Mouse (Mus musculus) NIH3T3 (cell line): Measurements from ENCODE around the gene Krt87.
A peak's percentile ranks its signal among the peaks of the same experiment; 100 is the strongest.

Source experiments
- DNase-seq: peaks from one replicate; pipeline ENCODE4 v3.0.0-alpha.2; 2012; ENCODE audit warnings: low read depth

The Krt87 gene

GRCm38 (mm10) chr15:101418950-101419349 is 19.7 kb downstream of the Krt87 start:
- DNase-seq = peak; percentile 54

- DNase-seq = no peak
Observed at GRCm38 (mm10) chr15:101414807-101415565, 23.6 kb downstream of the Krt87 start.

DNA sequence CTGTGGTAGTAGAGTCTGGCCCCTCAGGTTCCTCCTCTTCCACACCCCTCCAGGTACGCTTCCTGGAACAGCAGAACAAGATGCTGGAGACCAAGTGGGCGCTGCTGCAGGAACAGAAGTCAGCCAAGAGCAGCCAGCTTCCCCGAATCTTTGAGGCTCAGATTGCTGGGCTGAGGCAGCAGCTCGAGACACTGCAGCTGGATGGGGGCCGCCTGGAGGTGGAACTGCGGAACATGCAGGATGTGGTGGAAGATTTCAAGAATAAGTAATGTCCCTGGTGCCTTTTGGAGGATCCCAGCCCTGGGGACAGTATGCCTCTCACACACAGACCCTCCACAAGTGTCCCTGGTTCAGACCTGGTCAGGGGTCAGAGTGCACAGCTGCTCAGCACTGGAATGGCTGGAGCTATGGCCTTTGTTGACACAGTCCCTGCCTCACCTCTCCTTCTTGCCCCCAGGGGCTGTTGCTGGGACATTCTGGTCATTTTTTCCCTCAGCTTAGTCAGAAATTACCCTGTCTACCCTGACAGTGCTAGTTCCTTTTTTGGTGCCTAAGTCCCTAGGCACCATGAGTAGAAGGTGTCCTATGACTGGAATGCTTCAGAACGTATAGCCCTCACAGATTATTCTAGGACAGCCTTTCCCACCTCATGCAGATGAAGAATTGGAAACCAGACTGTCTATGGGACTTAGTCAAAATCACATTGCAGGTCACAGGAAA is 24.5 kb downstream of the Krt87 start:
- peak; percentile 65 for DNase-seq

DNA sequence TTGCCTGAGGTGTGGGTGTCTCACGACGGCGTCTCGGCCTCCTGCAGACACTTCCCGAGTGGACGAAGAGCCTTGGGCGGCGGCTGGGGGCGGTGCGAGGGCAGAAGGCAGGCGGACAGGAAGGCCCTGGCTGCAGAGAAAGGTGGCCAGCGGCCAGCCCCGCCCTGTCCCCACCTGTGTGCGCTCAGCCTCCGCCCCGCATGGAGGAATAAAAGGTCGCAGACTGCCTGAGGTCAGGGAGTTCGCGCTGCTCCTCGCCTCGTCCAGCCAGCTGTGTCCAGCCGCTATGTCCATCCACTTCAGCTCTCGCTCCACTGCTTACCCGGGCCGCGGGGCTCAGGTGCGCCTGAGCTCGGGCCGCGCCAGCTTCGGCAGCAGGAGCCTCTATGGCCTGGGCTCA is 26.4 kb downstream of the Krt87 start:
- DNase-seq = no peak

GRCm38 (mm10) chr15:101410775-101411174 is 27.8 kb downstream of the Krt87 start, which contains the start of gene Krt7:
Gene Krt7 (plus strand): TSS chr15:101411043.
- DNase-seq = peak; percentile 41

DNA sequence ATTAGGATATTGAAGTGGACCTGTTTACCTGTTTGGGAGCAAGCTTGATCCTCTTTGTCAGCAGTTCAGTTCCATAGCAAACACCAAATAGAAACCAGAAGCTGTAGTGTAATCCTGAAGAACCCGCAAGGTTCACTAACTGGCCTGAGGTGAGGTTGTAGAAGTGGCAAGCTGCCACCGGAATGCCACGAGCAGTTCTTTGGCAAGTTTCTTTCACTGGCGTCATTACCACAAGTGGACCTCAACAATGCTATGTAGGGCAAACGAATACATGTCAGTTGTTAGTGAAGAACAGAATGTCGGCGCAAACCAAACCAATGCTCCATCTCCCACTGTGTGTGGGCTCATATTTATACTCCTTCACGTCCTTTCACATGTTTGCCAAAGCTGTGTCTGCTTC is 40.3 kb downstream of the Krt87 start:
- peak; percentile 41 for DNase-seq

DNA sequence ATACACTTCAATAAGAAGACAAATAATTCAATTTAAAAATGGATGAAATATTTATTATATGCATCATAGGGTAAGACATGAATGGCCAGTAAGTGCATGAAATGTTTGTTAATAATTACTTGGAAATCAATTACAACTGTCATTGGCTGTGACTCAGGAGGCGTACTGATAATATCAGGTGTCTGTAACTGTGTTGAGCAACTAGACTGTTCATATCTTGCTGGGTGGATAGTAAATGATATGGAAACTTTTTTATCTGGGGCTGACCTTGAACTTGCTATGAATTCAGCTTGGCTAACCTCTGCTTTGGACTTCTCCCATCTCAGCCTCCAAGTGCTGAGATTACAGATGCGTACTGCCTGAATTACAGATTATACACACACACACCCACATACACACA is 40.9 kb downstream of the Krt87 start:
- no peak for DNase-seq

GRCm38 (mm10) chr15:101396921-101397320 is 41.7 kb downstream of the Krt87 start:
- no peak for DNase-seq

GRCm38 (mm10) chr15:101396466-101396865 is 42.1 kb downstream of the Krt87 start:
- no peak for DNase-seq

DNA sequence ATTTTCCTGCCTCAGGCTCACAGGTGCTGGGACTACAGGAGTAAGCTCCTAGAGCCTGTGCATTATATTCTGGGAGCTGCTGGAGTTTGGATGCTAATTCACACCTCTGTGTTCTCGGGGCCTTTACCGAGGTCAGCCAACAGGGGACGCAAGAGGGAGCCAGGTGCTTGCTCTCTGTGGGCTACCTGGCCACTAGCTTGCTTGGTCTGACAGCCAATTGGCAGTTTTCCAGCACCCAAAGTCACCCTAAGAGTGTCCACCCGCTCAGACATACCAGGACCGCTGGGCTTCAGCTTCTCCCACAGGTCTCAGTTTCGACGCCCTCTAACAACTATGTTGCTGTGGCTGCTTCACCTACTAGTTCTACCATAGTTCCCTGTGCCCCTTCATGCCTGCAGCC is 43.7 kb downstream of the Krt87 start:
- no peak for DNase-seq

DNA sequence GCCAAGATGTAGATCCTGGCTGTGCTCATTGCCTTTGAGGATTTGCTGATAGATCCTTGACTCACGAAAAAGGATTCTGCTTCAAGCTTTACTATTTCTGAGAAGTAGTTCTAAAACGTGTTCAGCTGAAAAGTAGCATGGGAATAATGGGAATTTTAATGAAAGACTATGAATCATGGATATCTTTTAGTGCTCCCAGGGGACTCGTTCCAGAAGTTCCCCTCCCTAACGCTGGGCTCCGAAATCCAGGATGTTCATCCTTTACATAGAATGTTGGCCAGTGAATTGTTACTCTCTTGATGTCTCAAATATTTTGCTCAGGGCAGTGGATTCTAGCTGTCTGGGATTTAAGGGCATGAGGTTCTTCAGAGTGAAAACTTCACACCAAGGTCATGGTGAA is 46.4 kb downstream of the Krt87 start:
- DNase-seq = peak; percentile 80

- DNase-seq = no peak
Observed at GRCm38 (mm10) chr15:101390203-101390602, 48.4 kb downstream of the Krt87 start.

- DNase-seq = peak; percentile 77
Observed at GRCm38 (mm10) chr15:101388034-101388541, 50.5 kb downstream of the Krt87 start.

- peak; percentile 66 for DNase-seq
Observed at GRCm38 (mm10) chr15:101387176-101387575, 51.4 kb downstream of the Krt87 start.

- DNase-seq = peak; percentile 73
Observed at GRCm38 (mm10) chr15:101385064-101385463, 53.5 kb downstream of the Krt87 start.

- DNase-seq = no peak
Observed at GRCm38 (mm10) chr15:101384610-101385009, 54.0 kb downstream of the Krt87 start.

DNA sequence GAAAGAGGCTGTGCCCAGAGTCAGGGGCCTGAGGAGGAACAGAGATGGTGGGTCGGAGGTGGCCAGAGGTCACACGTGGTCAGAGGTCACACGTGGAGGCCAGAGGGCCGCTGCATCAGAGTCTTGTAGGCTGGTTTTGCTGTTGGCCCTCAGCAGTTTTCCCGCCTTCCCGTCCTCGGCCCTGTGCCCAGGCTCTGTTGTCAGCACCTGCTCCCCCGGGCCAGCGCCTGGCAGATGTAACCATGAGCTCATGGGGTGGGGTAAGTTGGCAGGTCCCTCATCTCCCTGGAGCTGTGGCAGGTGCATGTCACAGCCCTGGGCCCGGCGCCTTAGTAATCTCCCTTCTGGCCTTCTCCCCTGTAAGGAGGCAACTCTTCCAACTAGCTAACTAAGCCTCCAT is 55.8 kb downstream of the Krt87 start:
- DNase-seq = no peak

- peak; percentile 91 for DNase-seq
Observed at GRCm38 (mm10) chr15:101381758-101382157, 56.8 kb downstream of the Krt87 start.
